Mouse (Mus musculus): ENCODE data around the gene Washc2. TPM values are rescaled to one million over a fixed set of nuclear protein-coding genes. Genes with fewer than 3 reads are reported as not detected.
"Not testable (repeated sequence)": the region's sequence is repeated elsewhere in the genome, so short reads cannot be mapped to it uniquely, and the experiment has no call there.

The Washc2 gene
- total RNA-seq (2014; rRNA removed): 79.5 and 85.2 TPM in 2 replicates
- polyA plus RNA-seq (2015; fragmentation: Nextera tagmentation; extraction: Ambion mirVana): 65.5 and 68.3 TPM in 2 replicates

DNA sequence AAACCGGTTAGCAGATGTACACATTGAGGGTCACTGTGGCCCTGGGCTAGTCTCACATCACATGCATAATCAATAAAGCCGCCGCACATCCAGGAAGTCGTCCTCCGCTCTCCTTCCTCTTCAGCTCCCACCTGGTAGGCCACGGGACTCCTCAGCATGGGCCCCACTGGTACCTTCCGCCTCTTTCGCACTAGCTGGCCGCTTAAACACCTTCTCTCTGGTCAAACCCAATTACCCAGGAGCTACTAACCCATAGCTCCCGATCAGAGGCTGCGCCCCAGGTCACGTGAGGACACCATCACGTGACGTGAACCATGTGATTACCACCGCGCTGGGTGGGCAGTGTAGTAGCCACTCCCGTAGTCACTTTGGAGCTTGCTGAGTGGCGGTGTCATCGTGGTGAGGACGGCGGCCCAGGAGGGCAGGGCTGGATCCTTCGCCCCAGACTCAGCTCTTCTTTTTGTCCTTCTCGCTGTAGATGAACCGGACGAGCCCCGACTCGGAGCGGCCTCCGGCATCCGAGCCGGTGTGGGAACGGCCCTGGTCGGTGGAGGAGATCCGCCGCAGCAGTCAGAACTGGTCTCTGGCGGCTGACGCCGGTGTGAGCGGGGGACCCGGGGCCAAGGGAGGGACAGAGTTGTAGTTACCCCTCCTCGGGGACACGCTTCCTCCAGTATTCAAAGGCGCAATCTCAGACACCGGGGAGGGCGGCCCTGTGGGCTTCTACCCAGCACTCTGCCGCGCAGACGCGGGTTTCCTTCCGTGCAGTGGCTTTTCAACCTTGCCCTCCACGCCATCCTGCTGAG lies at the start of gene Washc2:
Gene Washc2 (plus strand): TSS at position 310 of the 806 bp plus-strand sequence.
- H3K36me3 ChIP-seq (ENCODE audit: insufficient read depth, low read length): peaks cover 13% of the 10 kb centered on the region; the same call in 1 of the 2 replicates
- H3K9ac ChIP-seq (replicated peaks; ENCODE audit: low read length, poor library complexity, severe bottlenecking): peak within 1 kb of the TSS; percentile 91
- no peaks in the 10 kb centered on the region for H3K27me3 ChIP-seq (ENCODE audit: insufficient read depth, low read length)
- WGBS: under 1% methylated on average over 51 of the region's 51 CpGs
- ATAC-seq (ENCODE audit: low FRiP score): peak; percentile 97
- H3K4me2 ChIP-seq (ENCODE audit: low read depth, low read length, poor library complexity, severe bottlenecking): peak within 1 kb of the TSS; percentile 92
- peak within 1 kb of the TSS; percentile 78 for H3K4me3 ChIP-seq (ENCODE audit: low read depth, low read length)
- H3K4me1 ChIP-seq (ENCODE audit: insufficient read depth, low read length): peaks cover 6% of the 10 kb centered on the region; the same call in 1 of the 2 replicates
- no peaks in the 10 kb centered on the region for H3K9me3 ChIP-seq (ENCODE audit: low read length)
- TF ChIP-seq CTCF (IDR thresholded peaks at IDR 0.05): no peak
- DNase-seq (ENCODE audit: low spot score): peak; percentile 99
- peak within 1 kb of the TSS; percentile 89 for H3K27ac ChIP-seq (ENCODE audit: low read depth, low read length)

DNA sequence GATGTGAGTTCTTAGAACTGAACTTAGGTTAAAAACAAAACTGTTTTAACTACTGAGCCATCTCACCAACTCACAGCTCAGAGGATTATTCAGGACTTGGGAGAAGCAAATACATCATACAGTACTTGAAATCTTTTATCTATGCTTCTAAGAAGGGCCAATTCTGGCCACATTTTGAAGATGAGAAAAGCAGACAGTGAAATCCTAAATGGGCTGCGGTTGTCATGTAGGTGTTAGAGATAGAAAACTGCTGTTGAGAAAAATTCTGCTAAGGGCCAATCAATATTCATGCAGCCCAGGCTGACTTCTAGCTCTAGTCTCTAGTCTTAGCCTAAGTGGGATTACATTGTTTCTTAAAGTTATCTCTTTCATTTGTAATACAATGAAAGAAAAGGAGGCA lies 41.5 kb upstream of the Washc2 start:
- 95% methylated on average over 1 of the region's 1 CpGs for WGBS
- Histone ChIP-seq H3K4me2 (ENCODE audit: low read depth, low read length, poor library complexity, severe bottlenecking) (no peak overlapping the region), H3K9ac (replicated peaks; ENCODE audit: low read length, poor library complexity, severe bottlenecking) (no peak overlapping the region), H3K27ac (ENCODE audit: low read depth, low read length) (no peak overlapping the region), H3K4me1 (ENCODE audit: insufficient read depth, low read length) (no peaks in the 10 kb centered on the region), H3K9me3 (ENCODE audit: low read length) (no peaks in the 10 kb centered on the region), H3K4me3 (ENCODE audit: low read depth, low read length) (no peak overlapping the region), H3K27me3 (ENCODE audit: insufficient read depth, low read length) (no peaks in the 10 kb centered on the region), H3K36me3 (ENCODE audit: insufficient read depth, low read length) (0 out of 2 replicates have a peak, but pooled peaks cover 3% of the 10 kb centered on the region)
- ATAC-seq (ENCODE audit: low FRiP score): no peak
- TF ChIP-seq CTCF (IDR thresholded peaks at IDR 0.05): no peak
- no peak for DNase-seq (ENCODE audit: low spot score)

DNA sequence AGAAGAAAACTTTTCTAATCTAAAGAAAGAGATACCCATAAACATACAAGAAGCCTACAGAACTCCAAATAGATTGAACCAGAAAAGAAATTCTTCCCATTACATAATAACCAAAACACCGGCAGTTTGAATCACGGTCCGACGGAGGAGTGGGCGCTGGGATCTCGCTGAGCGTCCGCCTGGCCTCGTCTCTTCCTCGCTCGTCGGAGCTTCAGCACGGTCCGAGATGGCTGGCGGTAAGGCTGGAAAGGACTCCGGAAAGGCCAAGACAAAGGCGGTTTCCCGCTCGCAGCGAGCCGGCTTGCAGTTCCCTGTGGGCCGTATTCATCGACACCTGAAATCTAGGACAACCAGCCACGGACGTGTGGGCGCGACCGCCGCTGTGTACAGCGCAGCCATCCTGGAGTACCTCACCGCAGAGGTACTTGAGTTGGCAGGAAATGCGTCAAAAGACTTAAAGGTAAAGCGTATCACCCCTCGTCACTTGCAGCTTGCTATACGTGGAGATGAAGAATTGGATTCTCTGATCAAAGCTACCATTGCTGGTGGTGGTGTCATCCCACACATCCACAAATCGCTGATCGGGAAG lies 34.2 kb upstream of the Washc2 start:
- not testable (repeated sequence) for H3K9me3 ChIP-seq (ENCODE audit: low read length); H3K4me1 ChIP-seq (ENCODE audit: insufficient read depth, low read length); DNase-seq (ENCODE audit: low spot score); H3K27ac ChIP-seq (ENCODE audit: low read depth, low read length); ATAC-seq (ENCODE audit: low FRiP score); H3K36me3 ChIP-seq (ENCODE audit: insufficient read depth, low read length); H3K4me3 ChIP-seq (ENCODE audit: low read depth, low read length); H3K9ac ChIP-seq (replicated peaks; ENCODE audit: low read length, poor library complexity, severe bottlenecking); H3K27me3 ChIP-seq (ENCODE audit: insufficient read depth, low read length); H3K4me2 ChIP-seq (ENCODE audit: low read depth, low read length, poor library complexity, severe bottlenecking)
- 75% methylated on average over 37 of the region's 37 CpGs for WGBS

DNA sequence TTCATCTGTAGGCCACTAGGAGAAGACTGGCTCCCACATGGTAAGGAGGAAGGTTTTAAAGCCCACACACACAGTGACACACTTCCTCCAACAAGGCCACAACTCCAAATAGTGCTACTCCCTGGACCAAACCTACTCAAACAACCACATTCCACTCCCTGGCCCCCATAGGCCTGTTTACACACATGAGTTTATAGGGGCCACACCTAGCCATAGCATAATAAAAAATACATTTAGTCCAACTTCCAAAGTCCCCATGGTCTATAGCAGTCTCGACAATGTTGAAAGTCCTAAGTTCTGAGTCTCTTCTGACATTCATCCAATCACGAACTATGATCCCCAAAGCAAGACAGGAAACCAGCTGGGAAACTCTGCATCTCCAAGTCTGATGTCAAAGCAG lies 29.5 kb upstream of the Washc2 start:
- H3K4me2 ChIP-seq (ENCODE audit: low read depth, low read length, poor library complexity, severe bottlenecking): no peak overlapping the region
- H3K4me1 ChIP-seq (ENCODE audit: insufficient read depth, low read length): no peaks in the 10 kb centered on the region
- WGBS: 100% methylated on average over 2 of the region's 2 CpGs
- TF ChIP-seq CTCF (IDR thresholded peaks at IDR 0.05): no peak
- ATAC-seq (ENCODE audit: low FRiP score): no peak
- H3K27me3 ChIP-seq (ENCODE audit: insufficient read depth, low read length): no peaks in the 10 kb centered on the region
- no peak overlapping the region for H3K27ac ChIP-seq (ENCODE audit: low read depth, low read length)
- H3K4me3 ChIP-seq (ENCODE audit: low read depth, low read length): no peak overlapping the region
- DNase-seq (ENCODE audit: low spot score): no peak
- no peaks in the 10 kb centered on the region for H3K9me3 ChIP-seq (ENCODE audit: low read length)
- no peak overlapping the region for H3K9ac ChIP-seq (replicated peaks; ENCODE audit: low read length, poor library complexity, severe bottlenecking)
- 0 out of 2 replicates have a peak, but pooled peaks cover 2% of the 10 kb centered on the region for H3K36me3 ChIP-seq (ENCODE audit: insufficient read depth, low read length)

DNA sequence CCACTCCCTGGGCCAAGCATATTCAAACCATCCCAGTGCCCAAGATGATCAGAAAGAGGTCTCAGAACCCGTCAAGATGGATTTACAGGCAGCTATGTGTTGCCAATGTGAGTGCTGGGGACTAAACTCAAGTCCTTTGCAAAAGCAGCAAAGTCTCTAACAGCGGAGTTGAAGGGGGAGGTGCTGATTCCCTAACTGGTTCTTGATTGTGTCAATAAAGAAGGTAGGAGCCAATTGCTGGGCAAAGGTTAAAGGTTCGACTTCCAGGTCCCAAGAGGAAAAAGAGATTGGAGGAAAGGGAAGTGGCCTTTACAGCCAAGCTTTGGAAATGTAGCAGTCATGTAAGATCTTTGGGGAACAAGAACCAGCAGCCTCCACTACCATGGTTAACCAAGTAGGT lies 27.1 kb upstream of the Washc2 start:
- 0 out of 2 replicates have a peak, but pooled peaks cover 2% of the 10 kb centered on the region for H3K36me3 ChIP-seq (ENCODE audit: insufficient read depth, low read length)
- H3K9me3 ChIP-seq (ENCODE audit: low read length): no peaks in the 10 kb centered on the region
- no peak overlapping the region for H3K9ac ChIP-seq (replicated peaks; ENCODE audit: low read length, poor library complexity, severe bottlenecking)
- no peak for TF ChIP-seq CTCF (IDR thresholded peaks at IDR 0.05)
- H3K4me1 ChIP-seq (ENCODE audit: insufficient read depth, low read length): no peaks in the 10 kb centered on the region
- ATAC-seq (ENCODE audit: low FRiP score) (no peak), DNase-seq (ENCODE audit: low spot score) (no peak)
- no peak overlapping the region for H3K27ac ChIP-seq (ENCODE audit: low read depth, low read length)
- no peak overlapping the region for H3K4me3 ChIP-seq (ENCODE audit: low read depth, low read length)
- H3K27me3 ChIP-seq (ENCODE audit: insufficient read depth, low read length): no peaks in the 10 kb centered on the region
- 85% methylated on average over 3 of the region's 3 CpGs for WGBS
- H3K4me2 ChIP-seq (ENCODE audit: low read depth, low read length, poor library complexity, severe bottlenecking): no peak overlapping the region

DNA sequence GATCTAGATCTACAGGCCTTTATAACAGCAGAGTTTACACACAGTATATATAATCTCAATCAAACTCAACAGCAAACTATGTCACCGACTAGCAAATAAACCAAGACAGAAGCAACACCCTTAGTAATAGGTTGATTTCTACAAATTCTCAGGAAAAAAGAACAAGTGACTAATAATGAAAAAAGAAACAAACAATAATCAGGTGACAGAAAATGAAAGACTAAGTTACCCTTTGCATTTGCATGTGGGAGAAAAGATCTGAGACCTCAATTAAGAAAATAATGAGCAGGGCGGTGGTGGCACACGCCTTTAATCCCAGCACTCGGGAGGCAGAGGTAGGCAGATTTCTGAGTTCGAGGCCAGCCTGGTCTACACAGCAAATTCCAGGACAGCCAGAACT lies 24.3 kb upstream of the Washc2 start:
- TF ChIP-seq CTCF (IDR thresholded peaks at IDR 0.05): no peak
- WGBS: 95% methylated on average over 5 of the region's 5 CpGs
- no peak overlapping the region for H3K27ac ChIP-seq (ENCODE audit: low read depth, low read length)

More for the DNA sequence above, 24.3 kb upstream of the Washc2 start:
- no peaks in the 10 kb centered on the region for H3K4me1 ChIP-seq (ENCODE audit: insufficient read depth, low read length)
- ATAC-seq (ENCODE audit: low FRiP score) (no peak), DNase-seq (ENCODE audit: low spot score) (no peak)
- no peak overlapping the region for H3K9ac ChIP-seq (replicated peaks; ENCODE audit: low read length, poor library complexity, severe bottlenecking)
- H3K4me2 ChIP-seq (ENCODE audit: low read depth, low read length, poor library complexity, severe bottlenecking): no peak overlapping the region
- H3K9me3 ChIP-seq (ENCODE audit: low read length): no peaks in the 10 kb centered on the region
- no peaks in the 10 kb centered on the region for H3K27me3 ChIP-seq (ENCODE audit: insufficient read depth, low read length)
- H3K4me3 ChIP-seq (ENCODE audit: low read depth, low read length): no peak overlapping the region
- 0 out of 2 replicates have a peak, but pooled peaks cover 2% of the 10 kb centered on the region for H3K36me3 ChIP-seq (ENCODE audit: insufficient read depth, low read length)

Data from midbrain, postnatal 0 days (tissue).